Mouse (Mus musculus): Measurements from ENCODE around the gene Pappa. TPM values are rescaled to one million over a fixed set of nuclear protein-coding genes. Genes with fewer than 3 reads are reported as not detected.

Gene Pappa
- polyA plus RNA-seq, 1 experiment from 2014 or later = 0.80 TPM

DNA sequence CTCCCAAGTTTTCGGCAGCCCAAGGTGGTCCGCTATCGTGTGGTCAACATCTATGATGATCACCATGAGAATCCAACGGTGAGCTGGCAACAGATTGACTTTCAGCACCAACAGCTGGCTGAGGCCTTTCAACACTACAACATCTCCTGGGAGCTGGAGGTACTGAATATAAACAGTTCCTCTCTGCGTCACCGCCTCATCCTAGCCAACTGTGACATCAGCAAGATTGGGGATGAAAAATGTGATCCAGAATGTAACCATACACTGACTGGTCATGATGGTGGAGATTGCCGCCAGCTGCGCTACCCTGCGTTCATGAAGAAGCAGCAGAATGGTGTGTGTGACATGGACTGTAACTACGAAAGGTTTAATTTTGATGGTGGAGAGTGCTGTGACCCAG, 32.3 kb downstream of the Pappa start:
- no peaks in the 10 kb centered on the region for H3K36me3 ChIP-seq (replicated peaks; ENCODE audit: control insufficient read depth, insufficient read depth)
- H3K4me3 ChIP-seq (replicated peaks; ENCODE audit: low read length) = no peak overlapping the region
- no peaks in the 10 kb centered on the region for H3K4me1 ChIP-seq (replicated peaks; ENCODE audit: control insufficient read depth, insufficient read depth, low read length)
- no peak overlapping the region for H3K9ac ChIP-seq
- H3K27me3 ChIP-seq (ENCODE audit: control insufficient read depth, insufficient read depth, low read length) = no peaks in the 10 kb centered on the region
- 94% methylated on average over 10 of the region's 10 CpGs for WGBS
- no peak overlapping the region for H3K4me2 ChIP-seq (replicated peaks)
- ATAC-seq (ENCODE audit: low FRiP score) (no peak), DNase-seq (ENCODE audit: low spot score) (no peak)
- no peak overlapping the region for H3K27ac ChIP-seq
- no peaks in the 10 kb centered on the region for H3K9me3 ChIP-seq (ENCODE audit: control insufficient read depth, low read length)

GRCm38 (mm10) chr4:65158651-65159050, 34.7 kb downstream of the Pappa start:
- no peak overlapping the region for H3K4me3 ChIP-seq (replicated peaks; ENCODE audit: low read length)
- H3K9ac ChIP-seq = no peak overlapping the region
- DNase-seq (ENCODE audit: low spot score) (no peak), ATAC-seq (ENCODE audit: low FRiP score) (no peak)
- H3K9me3 ChIP-seq (ENCODE audit: control insufficient read depth, low read length) = no peaks in the 10 kb centered on the region
- WGBS = 90% methylated on average over 3 of the region's 3 CpGs
- H3K27me3 ChIP-seq (ENCODE audit: control insufficient read depth, insufficient read depth, low read length) = no peaks in the 10 kb centered on the region
- H3K4me2 ChIP-seq (replicated peaks) = no peak overlapping the region
- H3K27ac ChIP-seq = no peak overlapping the region
- no peaks in the 10 kb centered on the region for H3K4me1 ChIP-seq (replicated peaks; ENCODE audit: control insufficient read depth, insufficient read depth, low read length)
- H3K36me3 ChIP-seq (replicated peaks; ENCODE audit: control insufficient read depth, insufficient read depth) = no peaks in the 10 kb centered on the region

GRCm38 (mm10) chr4:65159481-65159880, 35.5 kb downstream of the Pappa start:
- H3K4me1 ChIP-seq (replicated peaks; ENCODE audit: control insufficient read depth, insufficient read depth, low read length) = no peaks in the 10 kb centered on the region
- DNase-seq (ENCODE audit: low spot score) (no peak), ATAC-seq (ENCODE audit: low FRiP score) (no peak)
- H3K4me2 ChIP-seq (replicated peaks) = no peak overlapping the region
- WGBS = 61% methylated on average over 5 of the region's 5 CpGs
- H3K27me3 ChIP-seq (ENCODE audit: control insufficient read depth, insufficient read depth, low read length) = no peaks in the 10 kb centered on the region
- H3K4me3 ChIP-seq (replicated peaks; ENCODE audit: low read length) = no peak overlapping the region
- H3K9me3 ChIP-seq (ENCODE audit: control insufficient read depth, low read length) = no peaks in the 10 kb centered on the region
- H3K27ac ChIP-seq = no peak overlapping the region
- H3K9ac ChIP-seq = no peak overlapping the region
- no peaks in the 10 kb centered on the region for H3K36me3 ChIP-seq (replicated peaks; ENCODE audit: control insufficient read depth, insufficient read depth)

DNA sequence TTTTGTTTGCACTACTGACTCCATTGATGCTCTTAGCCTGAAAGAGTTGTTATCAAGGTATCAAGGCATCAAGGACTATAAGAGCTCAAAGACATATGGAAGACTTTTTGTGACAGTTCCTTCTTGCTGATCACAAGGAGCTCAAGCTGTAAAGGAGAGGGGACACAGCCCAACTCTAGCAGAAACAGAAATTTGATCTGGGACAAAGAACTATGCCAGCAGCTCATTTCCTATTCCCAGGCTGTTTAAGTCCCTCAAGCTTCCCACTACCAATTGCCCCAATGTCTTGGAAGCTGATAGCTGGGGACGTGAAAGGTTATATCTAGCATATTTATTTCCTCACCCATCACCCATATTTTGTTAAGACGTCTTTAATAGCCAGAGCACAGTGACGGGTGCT, 39.7 kb downstream of the Pappa start:
- no peak for DNase-seq (ENCODE audit: low spot score)
- no peak for ATAC-seq (ENCODE audit: low FRiP score)

DNA sequence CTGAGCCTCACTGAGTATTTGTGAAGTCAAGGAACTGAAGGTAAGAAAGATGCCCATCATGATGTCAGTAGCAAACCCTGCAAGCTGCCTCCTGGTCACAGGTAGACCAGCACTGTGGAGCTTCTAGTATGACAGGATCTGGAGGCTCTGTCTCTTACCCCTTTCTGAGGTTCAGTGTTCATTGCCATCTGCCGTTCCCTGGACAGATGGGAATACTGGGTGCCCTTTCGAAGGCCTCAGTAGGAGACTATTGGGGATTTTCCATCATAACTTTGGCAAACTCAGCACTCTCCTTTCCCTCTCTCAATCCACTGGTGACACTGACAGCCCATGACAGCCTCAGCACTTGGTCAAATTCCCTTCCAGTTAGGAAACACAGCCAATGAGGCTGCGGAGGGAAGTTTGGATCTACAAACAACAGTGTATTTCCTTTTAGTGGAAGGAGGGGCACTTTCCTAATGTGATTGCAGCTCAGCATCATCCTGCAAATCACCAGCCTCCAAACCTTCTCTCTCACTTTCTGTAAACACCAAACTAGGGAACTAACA, 42.4 kb downstream of the Pappa start:
- Histone ChIP-seq H3K4me2 (replicated peaks) (no peak overlapping the region), H3K27ac (no peak overlapping the region), H3K27me3 (ENCODE audit: control insufficient read depth, insufficient read depth, low read length) (no peaks in the 10 kb centered on the region), H3K4me3 (replicated peaks; ENCODE audit: low read length) (no peak overlapping the region), H3K4me1 (replicated peaks; ENCODE audit: control insufficient read depth, insufficient read depth, low read length) (no peaks in the 10 kb centered on the region), H3K9ac (no peak overlapping the region), H3K9me3 (ENCODE audit: control insufficient read depth, low read length) (no peaks in the 10 kb centered on the region), H3K36me3 (replicated peaks; ENCODE audit: control insufficient read depth, insufficient read depth) (no peaks in the 10 kb centered on the region)
- DNase-seq (ENCODE audit: low spot score) (no peak), ATAC-seq (ENCODE audit: low FRiP score) (no peak)
- WGBS = 89% methylated on average over 3 of the region's 3 CpGs

More for the DNA sequence above, 39.7 kb downstream of the Pappa start:
- Histone ChIP-seq H3K4me2 (replicated peaks) (no peak overlapping the region), H3K4me1 (replicated peaks; ENCODE audit: control insufficient read depth, insufficient read depth, low read length) (no peaks in the 10 kb centered on the region), H3K9ac (no peak overlapping the region), H3K4me3 (replicated peaks; ENCODE audit: low read length) (no peak overlapping the region), H3K27me3 (ENCODE audit: control insufficient read depth, insufficient read depth, low read length) (no peaks in the 10 kb centered on the region), H3K27ac (no peak overlapping the region), H3K36me3 (replicated peaks; ENCODE audit: control insufficient read depth, insufficient read depth) (no peaks in the 10 kb centered on the region), H3K9me3 (ENCODE audit: control insufficient read depth, low read length) (no peaks in the 10 kb centered on the region)
- 82% methylated on average over 3 of the region's 3 CpGs for WGBS

GRCm38 (mm10) chr4:65174505-65174904, 50.5 kb downstream of the Pappa start:
- 82% methylated on average over 3 of the region's 3 CpGs for whole genome bisulfite sequencing
- Histone ChIP-seq H3K4me2 (replicated peaks) (no peak overlapping the region), H3K27me3 (ENCODE audit: control insufficient read depth, insufficient read depth, low read length) (no peaks in the 10 kb centered on the region), H3K4me1 (replicated peaks; ENCODE audit: control insufficient read depth, insufficient read depth, low read length) (no peaks in the 10 kb centered on the region), H3K9ac (no peak overlapping the region), H3K27ac (no peak overlapping the region), H3K36me3 (replicated peaks; ENCODE audit: control insufficient read depth, insufficient read depth) (no peaks in the 10 kb centered on the region), H3K9me3 (ENCODE audit: control insufficient read depth, low read length) (no peaks in the 10 kb centered on the region), H3K4me3 (replicated peaks; ENCODE audit: low read length) (no peak overlapping the region)
- no peak for ATAC-seq (ENCODE audit: low FRiP score)
- no peak for DNase-seq (ENCODE audit: low spot score)

GRCm38 (mm10) chr4:65178146-65178545, 54.2 kb downstream of the Pappa start:
- H3K4me1 ChIP-seq (replicated peaks; ENCODE audit: control insufficient read depth, insufficient read depth, low read length) = no peaks in the 10 kb centered on the region
- no peak overlapping the region for H3K4me3 ChIP-seq (replicated peaks; ENCODE audit: low read length)
- H3K36me3 ChIP-seq (replicated peaks; ENCODE audit: control insufficient read depth, insufficient read depth) = no peaks in the 10 kb centered on the region
- no peaks in the 10 kb centered on the region for H3K27me3 ChIP-seq (ENCODE audit: control insufficient read depth, insufficient read depth, low read length)
- DNase-seq (ENCODE audit: low spot score) (no peak), ATAC-seq (ENCODE audit: low FRiP score) (no peak)
- H3K9me3 ChIP-seq (ENCODE audit: control insufficient read depth, low read length) = no peaks in the 10 kb centered on the region
- no peak overlapping the region for H3K27ac ChIP-seq
- no peak overlapping the region for H3K4me2 ChIP-seq (replicated peaks)
- WGBS = 60% methylated on average over 1 of the region's 1 CpGs
- H3K9ac ChIP-seq = no peak overlapping the region

DNA sequence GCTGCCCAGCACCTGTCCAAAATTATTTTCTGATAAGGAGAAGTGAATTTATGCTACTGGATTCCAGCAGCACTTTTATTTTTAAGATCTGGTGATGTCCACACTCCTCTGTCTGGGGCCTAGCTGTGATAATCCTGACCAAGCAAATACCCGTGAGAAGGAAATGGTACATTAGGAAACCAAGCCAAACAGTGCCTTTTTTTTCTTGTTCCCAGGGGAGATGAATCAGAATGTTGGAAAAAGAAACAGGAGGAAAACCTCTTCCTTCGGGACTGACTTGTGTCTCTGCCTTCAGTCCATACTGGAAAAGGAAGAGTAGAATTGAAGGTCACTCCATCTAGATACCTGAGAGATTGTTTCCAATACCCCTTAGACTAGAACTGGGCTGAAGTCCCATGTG, 63.3 kb downstream of the Pappa start:
- no peaks in the 10 kb centered on the region for H3K36me3 ChIP-seq (replicated peaks; ENCODE audit: control insufficient read depth, insufficient read depth)
- H3K4me3 ChIP-seq (replicated peaks; ENCODE audit: low read length) = no peak overlapping the region
- 71% methylated on average over 2 of the region's 2 CpGs for WGBS
- no peaks in the 10 kb centered on the region for H3K4me1 ChIP-seq (replicated peaks; ENCODE audit: control insufficient read depth, insufficient read depth, low read length)
- ATAC-seq (ENCODE audit: low FRiP score) = no peak
- no peak overlapping the region for H3K9ac ChIP-seq
- H3K9me3 ChIP-seq (ENCODE audit: control insufficient read depth, low read length) = no peaks in the 10 kb centered on the region
- H3K27me3 ChIP-seq (ENCODE audit: control insufficient read depth, insufficient read depth, low read length) = no peaks in the 10 kb centered on the region
- no peak overlapping the region for H3K27ac ChIP-seq
- H3K4me2 ChIP-seq (replicated peaks) = no peak overlapping the region
- DNase-seq (ENCODE audit: low spot score) = no peak

GRCm38 (mm10) chr4:65187716-65188115, 63.7 kb downstream of the Pappa start:
- no peak for ATAC-seq (ENCODE audit: low FRiP score)
- Histone ChIP-seq H3K27ac (no peak overlapping the region), H3K9me3 (ENCODE audit: control insufficient read depth, low read length) (no peaks in the 10 kb centered on the region), H3K9ac (no peak overlapping the region), H3K4me3 (replicated peaks; ENCODE audit: low read length) (no peak overlapping the region), H3K36me3 (replicated peaks; ENCODE audit: control insufficient read depth, insufficient read depth) (no peaks in the 10 kb centered on the region), H3K4me2 (replicated peaks) (no peak overlapping the region), H3K4me1 (replicated peaks; ENCODE audit: control insufficient read depth, insufficient read depth, low read length) (no peaks in the 10 kb centered on the region), H3K27me3 (ENCODE audit: control insufficient read depth, insufficient read depth, low read length) (no peaks in the 10 kb centered on the region)
- WGBS = 90% methylated on average over 1 of the region's 1 CpGs
- no peak for DNase-seq (ENCODE audit: low spot score)

DNA sequence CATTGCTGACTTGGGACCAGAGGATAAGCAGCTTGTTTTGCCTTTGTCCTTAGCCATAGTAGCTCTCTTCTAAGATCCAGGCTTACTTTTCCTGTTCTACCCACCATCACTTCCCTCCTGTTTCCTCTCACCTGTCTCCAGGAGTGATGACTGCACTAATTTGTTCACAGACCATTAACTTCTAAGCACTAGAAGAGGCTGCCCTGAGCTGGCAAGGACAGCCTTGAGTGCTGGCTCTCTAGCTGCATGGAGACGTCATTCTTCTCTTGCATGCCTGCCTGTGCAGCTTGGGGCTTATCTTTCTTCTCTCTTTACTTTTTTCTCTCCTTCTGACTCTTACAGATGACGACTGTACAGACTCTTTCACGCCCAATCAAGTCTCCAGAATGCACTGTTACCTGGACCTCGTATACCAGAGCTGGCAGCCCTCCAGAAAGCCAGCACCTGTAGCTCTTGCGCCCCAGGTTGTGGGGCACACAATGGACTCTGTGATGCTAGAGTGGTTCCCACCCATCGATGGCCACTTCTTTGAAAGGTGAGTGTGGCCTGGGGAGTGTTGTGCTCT, 65.0 kb downstream of the Pappa start:
- ATAC-seq (ENCODE audit: low FRiP score) (no peak), DNase-seq (ENCODE audit: low spot score) (no peak)
- H3K36me3 ChIP-seq (replicated peaks; ENCODE audit: control insufficient read depth, insufficient read depth) = no peaks in the 10 kb centered on the region
- no peaks in the 10 kb centered on the region for H3K27me3 ChIP-seq (ENCODE audit: control insufficient read depth, insufficient read depth, low read length)
- H3K9me3 ChIP-seq (ENCODE audit: control insufficient read depth, low read length) = no peaks in the 10 kb centered on the region
- no peak overlapping the region for H3K4me3 ChIP-seq (replicated peaks; ENCODE audit: low read length)
- WGBS = 77% methylated on average over 6 of the region's 6 CpGs
- H3K4me2 ChIP-seq (replicated peaks) = no peak overlapping the region
- no peak overlapping the region for H3K27ac ChIP-seq
- no peaks in the 10 kb centered on the region for H3K4me1 ChIP-seq (replicated peaks; ENCODE audit: control insufficient read depth, insufficient read depth, low read length)
- no peak overlapping the region for H3K9ac ChIP-seq

Data from hindbrain, embryonic 14.5 days (tissue).